Mouse (Mus musculus) forebrain, embryonic 12.5 days (tissue): ENCODE data around the gene Slc37a1. TPM values are rescaled to one million over a fixed set of nuclear protein-coding genes. Genes with fewer than 3 reads are reported as not detected.
A peak's percentile ranks its signal among the peaks of the same experiment; 100 is the strongest.
"Not testable (repeated sequence)": the region's sequence is repeated elsewhere in the genome, so short reads cannot be mapped to it uniquely, and the experiment has no call there.

ENCODE experiments used
- ATAC-seq: fragments of 200-750 bp; cut with Nextera tagmentation; 2 replicates; pipeline ENCODE4 v1.8.0; 2017; ENCODE audit warnings: moderate TSS enrichment; ENCODE audit not compliant: low FRiP score
- H3K27ac ChIP-seq: fragments of 300-500 bp; sonication (generic); 2 replicates; pipeline ENCODE4 v1.5.1; 2016; ENCODE audit warnings: mild to moderate bottlenecking
- H3K27me3 ChIP-seq: fragments of 300-500 bp; sonication (generic); 2 replicates; pipeline ENCODE4 v1.6.1; 2016; ENCODE audit warnings: mild to moderate bottlenecking
- H3K36me3 ChIP-seq: fragments of 300-500 bp; sonication (generic); replicated peaks from 2 replicates; pipeline ENCODE4 v1.6.1; 2016; ENCODE audit warnings: mild to moderate bottlenecking
- H3K4me1 ChIP-seq: fragments of 300-500 bp; sonication (generic); 2 replicates; pipeline ENCODE4 v1.6.1; 2016
- H3K4me2 ChIP-seq: fragments of 300-500 bp; sonication (generic); 2 replicates; pipeline ENCODE4 v1.6.1; 2016; ENCODE audit warnings: mild to moderate bottlenecking, moderate library complexity
- H3K4me3 ChIP-seq: fragments of 300-500 bp; sonication (generic); replicated peaks from 2 replicates; pipeline ENCODE4 v1.5.1; 2016; ENCODE audit warnings: mild to moderate bottlenecking
- H3K9ac ChIP-seq: fragments of 300-500 bp; sonication (generic); 2 replicates; pipeline ENCODE4 v1.6.1; 2016; ENCODE audit warnings: mild to moderate bottlenecking
- H3K9me3 ChIP-seq: fragments of 300-500 bp; sonication (generic); 2 replicates; pipeline ENCODE4 v1.6.1; 2016
- WGBS: fragments of 180-500 bp; shearing (Covaris S2); methylation state at CpG from one replicate; pipeline ENCODE4 v1.1.7; 2016; 5-methylcytosine and 5-hydroxymethylcytosine counted together
- polyA plus RNA-seq: library from polyadenylated mRNA; unstranded; fragments of >200 nt; fragmentation: Nextera tagmentation; extraction: Ambion mirVana; gene quantifications from 2 replicates; pipeline ENCODE4 v1.2.1, GENCODE M21; 2016

Gene Slc37a1
- polyA plus RNA-seq, 1 experiment from 2014 or later, result 9.4 TPM

GRCm38 (mm10) chr17:31349388-31349787 is 62.8 kb downstream of the Slc37a1 start:
- H3K4me3 ChIP-seq, result no peak overlapping the region
- no peaks in the 10 kb centered on the region; the same call in 1 of the 2 replicates for H3K36me3 ChIP-seq
- H3K9ac ChIP-seq, result no peak overlapping the region
- H3K27me3 ChIP-seq, result no peaks in the 10 kb centered on the region
- H3K9me3 ChIP-seq, result no peaks in the 10 kb centered on the region
- ATAC-seq, result no peak
- 0 out of 2 replicates have a peak overlapping the region, but pooled peaks have one; percentile 13 for H3K27ac ChIP-seq
- no peaks in the 10 kb centered on the region; the same call in 1 of the 2 replicates for H3K4me1 ChIP-seq
- H3K4me2 ChIP-seq, result no peak overlapping the region
- WGBS, result 85% methylated on average over 12 of the region's 12 CpGs

- Histone ChIP-seq H3K4me2 (no peak overlapping the region), H3K27ac (no peak overlapping the region), H3K4me1 (peaks cover 15% of the 10 kb centered on the region), H3K9ac (no peak overlapping the region), H3K36me3 (no peaks in the 10 kb centered on the region; the same call in 1 of the 2 replicates), H3K27me3 (no peaks in the 10 kb centered on the region), H3K9me3 (no peaks in the 10 kb centered on the region), H3K4me3 (no peak overlapping the region)
- 37% methylated on average over 8 of the region's 8 CpGs for WGBS
- no peak for ATAC-seq
Observed at GRCm38 (mm10) chr17:31351984-31352383, 65.4 kb downstream of the Slc37a1 start.

GRCm38 (mm10) chr17:31353255-31353654 is 66.7 kb downstream of the Slc37a1 start:
- peaks cover 15% of the 10 kb centered on the region for H3K4me1 ChIP-seq
- 80% methylated on average over 2 of the region's 2 CpGs for WGBS
- H3K27ac ChIP-seq, result no peak overlapping the region
- no peak overlapping the region for H3K4me2 ChIP-seq
- no peaks in the 10 kb centered on the region; the same call in 1 of the 2 replicates for H3K36me3 ChIP-seq
- no peaks in the 10 kb centered on the region for H3K9me3 ChIP-seq
- no peak overlapping the region for H3K9ac ChIP-seq
- no peak for ATAC-seq
- no peak overlapping the region for H3K4me3 ChIP-seq
- no peaks in the 10 kb centered on the region for H3K27me3 ChIP-seq

GRCm38 (mm10) chr17:31354684-31355083 is 68.1 kb downstream of the Slc37a1 start:
- ATAC-seq, H3K9ac ChIP-seq, H3K4me3 ChIP-seq, H3K36me3 ChIP-seq, H3K27me3 ChIP-seq, H3K9me3 ChIP-seq, H3K27ac ChIP-seq, H3K4me2 ChIP-seq: not testable (repeated sequence)
- H3K4me1 ChIP-seq, result peaks cover 15% of the 10 kb centered on the region
- WGBS, result 78% methylated on average over 3 of the region's 3 CpGs

- H3K27me3 ChIP-seq, result no peaks in the 10 kb centered on the region
- peak overlapping the region; percentile 63 for H3K27ac ChIP-seq
- H3K9me3 ChIP-seq, result no peaks in the 10 kb centered on the region
- peaks cover 15% of the 10 kb centered on the region for H3K4me1 ChIP-seq
- H3K4me3 ChIP-seq, result no peak overlapping the region
- H3K9ac ChIP-seq, result no peak overlapping the region
- H3K36me3 ChIP-seq, result no peaks in the 10 kb centered on the region
- no peak overlapping the region; the same call in 1 of the 2 replicates for H3K4me2 ChIP-seq
- 28% methylated on average over 8 of the region's 8 CpGs for WGBS
- no peak for ATAC-seq
Observed at GRCm38 (mm10) chr17:31355792-31356502, 69.4 kb downstream of the Slc37a1 start.

GRCm38 (mm10) chr17:31360582-31360981 is 74.0 kb downstream of the Slc37a1 start:
- no peak overlapping the region for H3K4me2 ChIP-seq
- no peaks in the 10 kb centered on the region for H3K9me3 ChIP-seq
- H3K4me1 ChIP-seq, result peaks cover 12% of the 10 kb centered on the region
- H3K4me3 ChIP-seq, result no peak overlapping the region
- no peak for ATAC-seq
- WGBS, result 84% methylated on average over 13 of the region's 13 CpGs
- H3K36me3 ChIP-seq, result no peaks in the 10 kb centered on the region
- no peaks in the 10 kb centered on the region for H3K27me3 ChIP-seq
- H3K9ac ChIP-seq, result no peak overlapping the region
- no peak overlapping the region for H3K27ac ChIP-seq

GRCm38 (mm10) chr17:31365586-31366166 is 79.1 kb downstream of the Slc37a1 start:
- Histone ChIP-seq H3K27ac (no peak overlapping the region), H3K36me3 (no peaks in the 10 kb centered on the region), H3K9ac (no peak overlapping the region), H3K9me3 (no peaks in the 10 kb centered on the region), H3K4me3 (no peak overlapping the region), H3K4me1 (no peaks in the 10 kb centered on the region; the same call in 1 of the 2 replicates), H3K27me3 (no peaks in the 10 kb centered on the region), H3K4me2 (no peak overlapping the region)
- no peak for ATAC-seq
- WGBS, result 88% methylated on average over 5 of the region's 5 CpGs

- no peaks in the 10 kb centered on the region for H3K27me3 ChIP-seq
- no peaks in the 10 kb centered on the region for H3K9me3 ChIP-seq
- H3K4me3 ChIP-seq, result no peak overlapping the region
- WGBS, result 79% methylated on average over 2 of the region's 2 CpGs
- ATAC-seq, result no peak
- H3K4me1 ChIP-seq, result peaks cover 9% of the 10 kb centered on the region; the same call in 1 of the 2 replicates
- no peak overlapping the region for H3K4me2 ChIP-seq
- no peak overlapping the region for H3K9ac ChIP-seq
- no peaks in the 10 kb centered on the region for H3K36me3 ChIP-seq
- H3K27ac ChIP-seq, result no peak overlapping the region
Observed at GRCm38 (mm10) chr17:31370221-31370620, 83.6 kb downstream of the Slc37a1 start.

- H3K4me3 ChIP-seq, result no peak overlapping the region
- H3K27me3 ChIP-seq, result no peaks in the 10 kb centered on the region
- peaks cover 9% of the 10 kb centered on the region; the same call in 1 of the 2 replicates for H3K4me1 ChIP-seq
- no peaks in the 10 kb centered on the region for H3K36me3 ChIP-seq
- no peak overlapping the region for H3K9ac ChIP-seq
- ATAC-seq, result no peak
- no peak overlapping the region for H3K27ac ChIP-seq
- no peaks in the 10 kb centered on the region for H3K9me3 ChIP-seq
- H3K4me2 ChIP-seq, result no peak overlapping the region
Observed at GRCm38 (mm10) chr17:31370931-31371330, 84.3 kb downstream of the Slc37a1 start.

- peaks cover 4% of the 10 kb centered on the region for H3K4me1 ChIP-seq
- peak overlapping the region; percentile 23; the same call in 1 of the 2 replicates for H3K4me2 ChIP-seq
- no peak overlapping the region for H3K4me3 ChIP-seq
- ATAC-seq, result no peak
- H3K27ac ChIP-seq, result no peak overlapping the region
- 11% methylated on average over 7 of the region's 7 CpGs for WGBS
- no peaks in the 10 kb centered on the region for H3K36me3 ChIP-seq
- H3K27me3 ChIP-seq, result no peaks in the 10 kb centered on the region
- no peaks in the 10 kb centered on the region for H3K9me3 ChIP-seq
- no peak overlapping the region for H3K9ac ChIP-seq
Observed at GRCm38 (mm10) chr17:31377961-31378360, 91.4 kb downstream of the Slc37a1 start.

GRCm38 (mm10) chr17:31378361-31378761 is 91.8 kb downstream of the Slc37a1 start:
- H3K4me1 ChIP-seq, result peaks cover 4% of the 10 kb centered on the region
- 68% methylated on average over 10 of the region's 10 CpGs for WGBS
- H3K4me3 ChIP-seq, result no peak overlapping the region
- ATAC-seq, result no peak
- H3K9me3 ChIP-seq, result no peaks in the 10 kb centered on the region
- H3K4me2 ChIP-seq, result peak overlapping the region; percentile 23; the same call in 1 of the 2 replicates
- H3K27ac ChIP-seq, result no peak overlapping the region
- H3K27me3 ChIP-seq, result no peaks in the 10 kb centered on the region
- H3K9ac ChIP-seq, result no peak overlapping the region
- H3K36me3 ChIP-seq, result no peaks in the 10 kb centered on the region

- H3K27ac ChIP-seq, result no peak overlapping the region
Observed at GRCm38 (mm10) chr17:31379086-31379485, 92.5 kb downstream of the Slc37a1 start.

More at GRCm38 (mm10) chr17:31379086-31379485, 92.5 kb downstream of the Slc37a1 start:
- Histone ChIP-seq H3K27me3 (0 out of 2 replicates have a peak, but pooled peaks cover 3% of the 10 kb centered on the region), H3K4me1 (peaks cover 4% of the 10 kb centered on the region), H3K36me3 (no peaks in the 10 kb centered on the region), H3K9ac (no peak overlapping the region), H3K4me3 (no peak overlapping the region), H3K9me3 (no peaks in the 10 kb centered on the region), H3K4me2 (no peak overlapping the region)
- ATAC-seq, result no peak
- 64% methylated on average over 2 of the region's 2 CpGs for WGBS
